Mouse (Mus musculus) brain, adult 2 months (tissue): Measurements from ENCODE around the gene Lrrc74b.
A peak's percentile ranks its signal among the peaks of the same experiment; 100 is the strongest.
"Not testable (repeated sequence)": the region's sequence is repeated elsewhere in the genome, so short reads cannot be mapped to it uniquely, and the experiment has no call there.

ENCODE experiments used
- DNase-seq: peaks from one replicate; pipeline ENCODE4 v3.0.0; 2011; ENCODE audit warnings: low read depth, low spot score

Gene Lrrc74b

GRCm38 (mm10) chr16:17561128-17561750 lies at the start of gene Lrrc74b:
Gene Lrrc74b, minus strand, starts transcription at chr16:17561247.
- DNase-seq: no peak

- peak; percentile 80 for DNase-seq
Measured at GRCm38 (mm10) chr16:17605684-17606083, 44.6 kb upstream of the Lrrc74b start.

- DNase-seq: peak; percentile 20
Measured at GRCm38 (mm10) chr16:17604941-17605340, 43.9 kb upstream of the Lrrc74b start.

GRCm38 (mm10) chr16:17600944-17601562 lies 40.0 kb upstream of the Lrrc74b start:
- peak; percentile 53 for DNase-seq

- no peak for DNase-seq
Measured at GRCm38 (mm10) chr16:17590731-17591130, 29.7 kb upstream of the Lrrc74b start.

- DNase-seq: no peak
Measured at GRCm38 (mm10) chr16:17584555-17584954, 23.5 kb upstream of the Lrrc74b start.

- peak; percentile 57 for DNase-seq
Measured at GRCm38 (mm10) chr16:17583064-17583463, 22.0 kb upstream of the Lrrc74b start, which contains the start of gene Slc7a4. Gene Slc7a4, minus strand, starts transcription at chr16:17583214.

GRCm38 (mm10) chr16:17576825-17577215 lies 15.8 kb upstream of the Lrrc74b start:
- DNase-seq: no peak

GRCm38 (mm10) chr16:17575870-17576824 lies 15.1 kb upstream of the Lrrc74b start:
- DNase-seq: peak; percentile 90

GRCm38 (mm10) chr16:17566186-17566585 lies 5.1 kb upstream of the Lrrc74b start:
- DNase-seq: no peak

GRCm38 (mm10) chr16:17564771-17565170 lies 3.7 kb upstream of the Lrrc74b start:
- DNase-seq: no peak

- peak; percentile 93 for DNase-seq
Measured at GRCm38 (mm10) chr16:17564221-17564620, 3.2 kb upstream of the Lrrc74b start.

- peak; percentile 70 for DNase-seq
Measured at GRCm38 (mm10) chr16:17563580-17563979, 2.5 kb upstream of the Lrrc74b start.

- DNase-seq: peak; percentile 67
Measured at GRCm38 (mm10) chr16:17561751-17562208, 733 bp upstream of the Lrrc74b start, which contains the start of gene P2rx6. Gene P2rx6, plus strand, starts transcription at chr16:17561885.

- peak; percentile 71 for DNase-seq
Measured at GRCm38 (mm10) chr16:17559396-17560027, 1.5 kb downstream of the Lrrc74b start.

- DNase-seq: no peak
Measured at GRCm38 (mm10) chr16:17558811-17559210, 2.2 kb downstream of the Lrrc74b start.

GRCm38 (mm10) chr16:17557947-17558480 lies 3.0 kb downstream of the Lrrc74b start:
- DNase-seq: peak; percentile 78

- peak; percentile 82 for DNase-seq
Measured at GRCm38 (mm10) chr16:17556907-17557306, 4.1 kb downstream of the Lrrc74b start.

GRCm38 (mm10) chr16:17556180-17556579 lies 4.9 kb downstream of the Lrrc74b start:
- DNase-seq: no peak

GRCm38 (mm10) chr16:17554702-17555101 lies 6.3 kb downstream of the Lrrc74b start:
- DNase-seq: not testable (repeated sequence)
